Mouse (Mus musculus) ES-Bruce4 (cell line): ENCODE results near the gene Pias1.

ENCODE experiments used
- CTCF ChIP-seq: IDR thresholded peaks from one replicate; pipeline ENCODE4 v1.8.1; 2011; ENCODE audit warnings: low read depth, low read length
- EP300 ChIP-seq: IDR thresholded peaks from 2 replicates; pipeline ENCODE4 v1.6.1; 2011; ENCODE audit warnings: low read depth, low read length; ENCODE audit not compliant: insufficient read depth
- POLR2A ChIP-seq: IDR thresholded peaks from one replicate; pipeline ENCODE4 v1.8.1; 2011; ENCODE audit warnings: low read length; ENCODE audit not compliant: insufficient read depth

GRCm38 (mm10) chr9:62837611-62838010 is 150.1 kb downstream of the Pias1 start:
- no peak for TF ChIP-seq CTCF
- no peak for TF ChIP-seq EP300
- no peak for TF ChIP-seq POLR2A
